Mouse (Mus musculus) right cerebral cortex, adult 2 months (tissue): ENCODE results near the gene Doc2a.

Experiments
- DNase-seq, 2 experiments: peaks; one replicate each; pipeline ENCODE4 v3.0.0; 2021 to 2022; ENCODE audit warnings: low spot score in 2 of 2

Doc2a gene

DNA sequence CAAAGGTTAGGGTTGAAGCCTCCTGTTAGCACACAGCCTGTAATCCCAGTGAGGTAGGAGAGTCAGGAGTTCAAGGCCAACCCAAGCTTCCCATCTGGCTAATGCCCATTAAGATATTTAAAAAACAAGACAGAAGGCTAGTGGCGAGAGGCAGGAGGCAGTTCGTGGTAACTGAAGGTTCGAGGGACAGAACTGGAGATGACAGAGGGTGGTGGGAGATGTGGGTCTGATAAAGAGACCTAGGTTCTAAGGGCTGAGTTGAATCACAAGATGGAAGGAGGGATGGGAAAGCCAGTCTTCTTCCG, at the start of gene Doc2a:
Gene Doc2a (plus strand): TSS at position 301 of the 305 bp plus-strand sequence.
- DNase-seq = no peak

DNA sequence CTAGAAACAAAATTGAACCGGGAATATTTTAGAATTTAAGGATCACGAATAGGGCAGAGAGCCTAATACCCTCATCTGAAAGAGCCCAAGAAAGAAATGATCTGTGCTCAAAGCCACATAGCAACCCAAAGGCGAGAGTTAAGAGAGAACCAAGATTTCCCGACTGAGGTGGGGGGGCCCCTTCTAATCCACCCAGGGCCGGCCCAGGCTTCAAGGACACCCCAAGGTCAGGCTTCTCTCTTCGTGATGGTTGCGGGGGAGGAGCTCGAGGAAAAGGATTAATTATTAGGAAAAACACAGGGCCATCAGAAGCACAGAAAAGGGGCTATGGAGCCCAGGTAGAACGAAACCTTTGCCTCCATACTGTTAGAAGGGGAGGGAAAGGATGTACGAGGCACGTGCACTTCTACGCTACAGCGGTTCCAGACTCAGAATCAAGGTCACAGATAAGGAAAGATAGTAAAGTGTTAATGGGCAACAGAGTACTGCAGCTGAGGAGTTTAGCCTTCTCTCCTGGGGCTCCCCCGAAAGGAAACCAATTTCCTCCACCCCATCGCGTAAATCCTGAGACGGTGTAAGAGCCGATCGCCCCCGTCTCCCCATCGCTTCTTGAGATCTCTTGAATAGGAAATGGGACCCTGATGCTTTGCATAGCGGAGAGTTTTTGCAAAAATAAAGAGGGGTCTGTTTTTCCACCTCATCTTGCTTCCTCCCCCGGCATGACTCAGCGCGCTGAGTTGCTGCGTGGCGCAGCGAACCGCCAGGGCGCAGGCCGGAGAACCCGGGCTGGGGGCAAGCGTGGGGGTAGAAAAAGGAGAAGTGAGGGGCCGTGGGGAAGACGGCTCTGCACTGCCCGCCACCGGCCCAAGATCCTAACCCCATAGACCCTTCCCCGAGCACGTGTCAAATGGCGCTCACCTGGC, 48.8 kb upstream of the Doc2a start:
- peak in 1 of 2 experiments; percentile 39 for DNase-seq

DNA sequence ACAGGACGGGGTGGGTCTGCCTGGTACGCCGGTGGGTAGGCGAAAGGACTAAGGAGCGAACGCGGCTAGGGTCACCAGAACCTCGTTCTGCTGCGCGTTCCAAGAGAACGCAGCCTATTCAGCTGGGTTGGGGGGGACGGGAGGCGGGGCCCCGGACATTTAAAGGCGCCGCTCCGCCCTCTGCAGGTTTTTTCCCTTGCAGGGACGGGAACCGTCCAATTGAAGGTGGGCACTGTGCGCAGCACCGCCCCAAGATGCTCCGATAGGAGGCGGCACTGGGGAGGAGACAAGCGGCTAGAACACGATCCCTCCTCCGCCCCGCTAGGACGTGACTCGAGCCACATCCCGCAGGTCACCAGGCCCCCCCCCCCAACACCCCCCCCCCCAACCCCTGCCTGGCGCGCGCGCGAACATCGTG, 48.2 kb upstream of the Doc2a start:
- DNase-seq = peak; percentile 96 to 98

DNA sequence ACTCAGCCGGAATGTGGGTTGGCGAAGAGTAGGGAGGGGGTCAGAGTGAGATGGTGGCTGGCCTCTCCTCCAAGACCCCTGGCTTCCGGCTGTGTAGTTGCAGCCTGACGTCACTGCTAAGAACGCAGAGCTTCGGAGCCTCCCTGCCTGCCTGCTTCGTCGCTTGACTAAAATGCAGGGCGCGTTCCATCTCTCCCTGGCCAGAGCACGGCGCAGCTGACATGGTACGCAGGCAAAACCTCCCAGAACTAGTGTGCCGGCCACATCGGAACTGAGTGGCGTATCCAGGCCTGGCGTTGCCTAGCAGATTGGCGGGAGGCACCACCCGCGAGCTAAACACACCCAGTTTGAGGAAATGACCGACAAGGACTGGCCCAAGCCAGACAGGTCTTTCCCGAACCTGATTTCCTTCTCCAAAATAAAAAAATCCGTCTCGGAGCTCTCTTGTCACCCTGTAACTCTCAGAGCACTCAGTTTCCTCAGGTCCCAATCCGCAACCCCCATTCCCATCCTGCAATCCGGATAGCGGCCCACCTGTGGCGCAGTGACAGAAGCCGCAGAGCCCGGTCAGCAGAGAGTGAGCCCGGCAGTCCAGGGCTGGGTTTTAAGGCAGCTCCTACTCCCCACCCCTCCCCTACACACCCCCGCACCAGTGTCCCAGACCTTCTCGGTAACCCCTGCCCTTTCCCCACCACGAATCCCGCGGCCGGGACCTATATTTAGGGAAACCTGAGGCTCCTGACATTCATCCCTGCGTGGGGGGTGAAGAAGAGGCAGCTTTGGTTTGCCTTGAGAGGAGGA, 47.5 kb upstream of the Doc2a start:
- DNase-seq = peak in 1 of 2 experiments; percentile 89

- DNase-seq = peak; percentile 45 to 58
Measured at GRCm38 (mm10) chr7:126800269-126801056, 46.8 kb upstream of the Doc2a start.

GRCm38 (mm10) chr7:126801057-126801422, 46.2 kb upstream of the Doc2a start:
- no peak for DNase-seq

- no peak for DNase-seq
Measured at GRCm38 (mm10) chr7:126802134-126802889, 44.9 kb upstream of the Doc2a start.

DNA sequence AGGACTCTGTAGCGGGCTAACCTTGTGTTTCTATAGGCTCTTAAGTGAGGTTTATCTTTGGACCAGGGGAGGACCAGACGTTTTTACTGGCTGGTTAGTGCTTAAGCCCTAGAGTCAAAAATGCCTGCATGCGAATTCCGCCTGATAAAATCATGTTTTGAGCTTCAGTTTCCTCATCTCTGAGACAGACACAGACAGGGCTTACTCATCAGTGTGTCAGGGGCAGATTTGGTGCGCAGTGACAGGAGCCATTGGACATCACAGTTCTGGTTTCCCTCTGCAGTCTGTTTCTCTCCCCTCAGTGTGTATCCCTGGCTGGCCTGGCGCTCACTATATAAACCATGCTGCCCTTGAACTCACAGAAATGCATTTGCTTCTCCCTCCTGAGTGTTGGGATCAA, 44.0 kb upstream of the Doc2a start:
- no peak for DNase-seq

DNA sequence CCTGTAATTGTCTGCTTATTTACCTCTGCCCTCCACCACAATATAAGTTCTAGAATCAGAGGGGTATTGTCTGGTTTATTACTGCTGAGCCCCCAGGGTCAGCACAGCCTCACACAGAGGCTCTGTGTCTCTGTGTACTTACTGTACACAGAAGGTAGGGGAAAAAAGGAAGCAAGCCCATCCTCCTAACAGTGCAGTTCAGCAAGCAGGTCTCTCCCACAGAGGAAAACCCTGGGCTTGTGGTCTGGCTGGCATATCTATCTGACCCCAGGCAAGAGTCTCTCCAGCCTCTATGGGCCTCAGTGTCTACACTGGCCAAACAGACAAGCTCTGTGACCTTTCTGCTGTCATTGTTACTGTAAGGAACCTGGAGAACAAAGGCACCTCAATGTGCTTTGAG, 43.5 kb upstream of the Doc2a start:
- no peak for DNase-seq

- DNase-seq = no peak
Measured at GRCm38 (mm10) chr7:126806956-126807355, 40.3 kb upstream of the Doc2a start.

GRCm38 (mm10) chr7:126807405-126807804, 39.8 kb upstream of the Doc2a start:
- DNase-seq = no peak

DNA sequence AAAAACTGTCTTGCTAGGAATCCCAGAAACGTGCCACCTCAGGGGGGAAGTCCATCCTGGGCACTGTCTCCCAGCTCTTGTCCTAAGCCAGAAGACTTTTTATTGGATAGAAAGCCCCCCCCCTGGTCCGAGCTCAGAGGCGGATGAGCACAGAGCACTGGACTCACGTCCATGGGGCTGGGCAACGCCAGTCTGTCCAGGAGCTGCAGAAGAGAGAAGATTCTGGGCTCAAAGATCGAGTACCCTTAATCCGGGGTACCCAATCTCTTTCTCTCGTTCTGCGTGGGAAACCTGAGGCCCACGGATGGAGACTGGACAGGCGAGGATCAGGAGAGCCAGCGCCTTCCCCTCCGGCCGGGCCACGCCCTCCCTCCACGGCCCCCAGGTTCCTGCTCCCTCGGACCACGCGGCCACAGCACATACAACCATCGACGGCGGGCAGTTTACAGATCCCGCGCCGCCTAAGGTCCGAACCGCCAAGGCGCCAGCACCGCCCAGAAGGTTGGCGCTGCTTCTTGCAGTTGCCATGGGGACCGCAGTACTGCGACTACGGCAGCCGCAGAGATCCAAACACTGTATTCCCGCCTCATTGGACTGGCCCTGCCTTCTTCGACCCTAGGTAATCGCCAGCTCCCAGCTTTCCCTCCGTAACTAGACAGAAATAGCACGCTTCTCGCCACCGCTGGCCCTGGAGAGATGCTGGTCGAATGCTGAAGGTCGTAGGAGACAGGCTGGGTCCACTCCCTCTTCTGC, 38.3 kb upstream of the Doc2a start:
- peak; percentile 94 to 96 for DNase-seq

- DNase-seq = no peak
Measured at GRCm38 (mm10) chr7:126809723-126810369, 37.4 kb upstream of the Doc2a start.

DNA sequence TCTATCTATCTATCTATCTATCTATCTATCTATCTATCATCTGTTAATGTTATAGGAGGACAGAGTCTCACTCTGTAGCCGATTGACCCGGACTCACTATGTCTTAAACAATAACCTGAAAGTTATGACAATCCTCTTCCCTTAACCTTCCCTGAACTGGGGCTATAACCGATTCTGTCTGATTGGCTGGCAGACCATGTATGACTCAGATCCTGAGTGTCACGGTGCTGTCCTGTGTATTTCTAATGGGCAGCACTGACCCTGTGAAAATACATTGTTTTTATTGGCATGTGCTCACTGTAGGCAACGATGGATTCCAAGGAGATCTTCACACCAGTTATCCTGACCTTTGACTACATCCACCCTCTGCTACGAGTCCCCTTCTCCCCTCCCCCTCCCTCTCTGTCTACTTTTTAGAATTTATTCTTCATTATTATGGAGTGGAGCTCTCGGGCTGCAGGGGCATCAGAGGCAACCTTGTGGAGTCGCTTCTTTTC, 31.4 kb upstream of the Doc2a start:
- no peak for DNase-seq

- DNase-seq = no peak
Measured at GRCm38 (mm10) chr7:126816494-126816893, 30.7 kb upstream of the Doc2a start.

GRCm38 (mm10) chr7:126817595-126817994, 29.6 kb upstream of the Doc2a start:
- no peak for DNase-seq

DNA sequence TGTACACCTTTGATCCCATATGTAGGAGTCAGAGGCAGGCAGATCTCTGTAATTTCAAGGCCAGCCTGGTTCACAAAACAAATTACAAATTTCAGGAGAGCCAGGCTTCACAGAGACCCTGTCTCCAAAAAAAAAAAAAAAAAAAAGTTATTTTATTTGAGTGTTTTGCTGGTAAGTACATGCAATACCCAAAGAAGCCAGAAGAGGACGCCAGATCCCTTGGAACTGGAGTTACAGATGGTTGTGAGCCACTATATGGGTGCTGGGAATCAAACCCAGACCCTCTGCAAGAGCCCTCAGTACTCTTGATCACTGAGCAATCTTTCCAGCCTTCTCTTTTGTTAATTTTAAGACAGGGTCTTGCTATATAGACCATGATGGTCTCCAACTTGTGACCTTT, 28.4 kb upstream of the Doc2a start:
- no peak for DNase-seq

GRCm38 (mm10) chr7:126821835-126822511, 25.2 kb upstream of the Doc2a start:
- DNase-seq = peak; percentile 83 to 85

- DNase-seq = no peak
Measured at GRCm38 (mm10) chr7:126822741-126823140, 24.5 kb upstream of the Doc2a start.
